Mouse (Mus musculus): ENCODE results near the gene Wbp2nl.

- TF ChIP-seq CTCF (IDR thresholded peaks at IDR 0.05; ENCODE audit: borderline replicate concordance, control insufficient read depth, extremely low read depth, insufficient read depth, low read length, poor library complexity) (no peak), POLR2A (IDR thresholded peaks at IDR 0.05; ENCODE audit: control insufficient read depth, extremely low read depth, insufficient read depth, low read length, poor library complexity) (no peak)
These were observed 23.4 kb downstream of the Wbp2nl start for GRCm38 (mm10) chr15:82322195-82322594.
